In the genomic region with DNA sequence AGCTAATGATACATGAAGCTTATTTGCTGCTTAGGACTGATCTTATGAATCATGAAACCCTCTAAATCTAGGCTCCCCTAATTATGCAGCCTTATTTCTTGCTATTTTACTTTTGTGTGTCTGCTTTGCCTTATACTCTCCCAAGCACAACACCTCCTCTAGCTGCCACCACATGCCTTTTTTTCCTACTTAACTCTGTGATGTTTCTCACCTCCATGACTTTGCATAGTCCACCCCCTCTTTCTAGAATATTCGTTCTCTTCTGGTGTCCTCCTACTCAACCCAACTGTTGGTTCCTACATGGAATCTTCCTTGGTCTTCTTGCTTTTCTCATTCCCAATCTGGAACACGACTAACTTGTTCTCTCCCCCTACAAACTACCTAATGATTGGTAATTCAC, we compare ENCODE assay signal across 29 mouse cellular contexts.
"Had no signal": no experiment of that assay in that cellular context is flagged by ENCODE, and none has a peak within 500 bp of the region (broad histone marks: within the 10 kb centered on the region; RNA-seq: fewer than 3 reads in every experiment).

No protein-coding gene starts in this region.

- H3K4me2 ChIP-seq: heart, embryonic 12.5 days; hindbrain, embryonic 12.5 days; hindbrain, embryonic 14.5 days; intestine, embryonic 15.5 days; kidney, embryonic 15.5 days; limb, embryonic 13.5 days; limb, embryonic 15.5 days; liver, embryonic 12.5 days had no signal

- H3K9ac ChIP-seq: heart, embryonic 12.5 days; hindbrain, embryonic 12.5 days; hindbrain, embryonic 14.5 days; intestine, embryonic 15.5 days; kidney, embryonic 15.5 days; limb, embryonic 13.5 days; limb, embryonic 15.5 days; liver, embryonic 12.5 days; liver, embryonic 14.5 days had no signal

- ATAC-seq: hindbrain, embryonic 16.5 days; inflammation-experienced regulatory T-cells, adult 6 months; intestine, embryonic 15.5 days; intestine, postnatal 0 days; liver, embryonic 12.5 days had no signal

- H3K36me3 ChIP-seq: heart, embryonic 10.5 days; heart, embryonic 12.5 days; hindbrain, embryonic 10.5 days; hindbrain, embryonic 12.5 days; intestine, embryonic 15.5 days; kidney, embryonic 15.5 days; limb, embryonic 13.5 days; limb, embryonic 15.5 days; liver, embryonic 12.5 days had no signal

- H3K27me3 ChIP-seq: heart, embryonic 12.5 days; hindbrain, embryonic 12.5 days; intestine, embryonic 15.5 days; kidney, embryonic 15.5 days; limb, embryonic 13.5 days; limb, embryonic 15.5 days; liver, embryonic 12.5 days had no signal

- H3K4me1 ChIP-seq: heart, embryonic 10.5 days; heart, embryonic 12.5 days; hindbrain, embryonic 10.5 days; intestine, embryonic 15.5 days; kidney, embryonic 15.5 days; limb, embryonic 15.5 days; liver, embryonic 12.5 days had no signal

- H3K9me3 ChIP-seq: heart, embryonic 10.5 days; heart, embryonic 12.5 days; hindbrain, embryonic 10.5 days; hindbrain, embryonic 12.5 days; intestine, embryonic 15.5 days; kidney, embryonic 15.5 days; limb, embryonic 13.5 days; limb, embryonic 15.5 days; liver, embryonic 12.5 days had no signal

- H3K4me3 ChIP-seq: gastrocnemius, adult 2 months; heart, embryonic 10.5 days; heart, embryonic 12.5 days; hindbrain, embryonic 10.5 days; hindbrain, embryonic 12.5 days; intestine, embryonic 15.5 days; kidney, embryonic 15.5 days; left cerebral cortex, adult 2 months; limb, embryonic 13.5 days; limb, embryonic 15.5 days; liver, embryonic 12.5 days had no signal

- H3K27ac ChIP-seq: gastrocnemius, adult 2 months; heart, embryonic 10.5 days; hindbrain, embryonic 10.5 days; hindbrain, embryonic 12.5 days; hindbrain, embryonic 14.5 days; intestine, embryonic 15.5 days; kidney, embryonic 15.5 days; kidney, postnatal 0 days; left cerebral cortex, adult 2 months; limb, embryonic 13.5 days; limb, embryonic 15.5 days; liver, embryonic 12.5 days; liver, embryonic 14.5 days had no signal

- DNase-seq: gastrocnemius, adult 2 months; gastrocnemius, postnatal 10 days; gastrocnemius, postnatal 25 days; heart, adult 18-20 months; heart, postnatal 10 days; heart, postnatal 4 days; kidney, adult 18-20 months; kidney, adult 9 months; kidney, postnatal 14 days; kidney, postnatal 36 days; layer of hippocampus, adult 9-11 months; layer of hippocampus, postnatal 36 days; left cerebral cortex, postnatal 4 days had no signal
